Mouse (Mus musculus) MEL (cell line): ENCODE data around the gene Alox5ap. TPM values are rescaled to one million over a fixed set of nuclear protein-coding genes. Genes with fewer than 3 reads are reported as not detected.

ENCODE experiments used
- DNase-seq: peaks from one replicate; pipeline ENCODE4 v3.0.0; 2011; ENCODE audit warnings: low read depth, low spot score
- H3K27ac ChIP-seq: 2 replicates; pipeline ENCODE4 v1.5.1; 2012; ENCODE audit warnings: low read depth, mild to moderate bottlenecking, control low read depth, low read length, moderate library complexity; ENCODE audit not compliant: control insufficient read depth
- H3K27me3 ChIP-seq, 2 experiments: fragments of 150-350 bp in 1 of 2; sonication (generic) in 1 of 2; 2 replicates each; pipeline ENCODE4 v1.6.1; 2012; ENCODE audit warnings: low read length in 2 of 2, mild to moderate bottlenecking in 2 of 2, improper control_type of control experiment in 1 of 2, moderate library complexity in 1 of 2; ENCODE audit not compliant: insufficient read depth in 2 of 2, control insufficient read depth in 1 of 2
- H3K36me3 ChIP-seq, 2 experiments: 2 replicates each; pipeline ENCODE4 v1.6.1; 2012 to 2014; ENCODE audit warnings: low read length in 2 of 2, improper control_type of control experiment in 1 of 2, inconsistent platforms in 1 of 2, mild to moderate bottlenecking in 1 of 2; ENCODE audit not compliant: insufficient read depth in 2 of 2, control insufficient read depth in 1 of 2
- H3K4me1 ChIP-seq, 2 experiments: fragments of 150-350 bp in 1 of 2; sonication (generic) in 1 of 2; 2 replicates each; pipeline ENCODE4 v1.6.1; 2012; ENCODE audit warnings: low read length in 2 of 2, improper control_type of control experiment in 1 of 2, mild to moderate bottlenecking in 1 of 2; ENCODE audit not compliant: insufficient read depth in 2 of 2, control insufficient read depth in 1 of 2
- H3K4me3 ChIP-seq, 2 experiments: fragments of 150-350 bp in 1 of 2; sonication (generic) in 1 of 2; 2 replicates each; pipeline ENCODE4 v1.5.1; 2012; ENCODE audit warnings: low read depth in 2 of 2, low read length in 2 of 2, mild to moderate bottlenecking in 2 of 2, moderate library complexity in 2 of 2, control low read depth in 1 of 2, improper control_type of control experiment in 1 of 2; ENCODE audit not compliant: control insufficient read depth in 1 of 2, insufficient read depth in 1 of 2
- H3K79me2 ChIP-seq: 2 replicates; pipeline ENCODE4 v1.6.1; 2012; ENCODE audit warnings: mild to moderate bottlenecking, low read length, moderate library complexity; ENCODE audit not compliant: control insufficient read depth, poor library complexity, insufficient read depth
- H3K9ac ChIP-seq: 2 replicates; pipeline ENCODE4 v1.6.1; 2012; ENCODE audit warnings: low read depth, mild to moderate bottlenecking, control low read depth, low read length, moderate library complexity; ENCODE audit not compliant: control insufficient read depth, poor library complexity, severe bottlenecking
- H3K9me3 ChIP-seq: fragments of 150-350 bp; sonication (generic); replicated peaks from 2 replicates; pipeline ENCODE4 v1.6.1; 2012; ENCODE audit warnings: mild to moderate bottlenecking, low read length, improper control_type of control experiment, moderate library complexity; ENCODE audit not compliant: insufficient read depth
- BHLHE40 ChIP-seq: IDR thresholded peaks from 2 replicates; pipeline ENCODE4 v1.6.1; 2012; ENCODE audit warnings: low read depth, mild to moderate bottlenecking, inconsistent platforms, low read length, improper control_type of control experiment, borderline replicate concordance
- EP300 ChIP-seq, 2 experiments: IDR thresholded peaks; 2 replicates each; pipeline ENCODE4 v1.6.1; 2011; ENCODE audit warnings: improper control_type of control experiment in 2 of 2, low read length in 2 of 2, low read depth in 1 of 2, mild to moderate bottlenecking in 1 of 2
- KAT2A ChIP-seq: conservative IDR thresholded peaks from 2 replicates; pipeline ENCODE4 v1.6.1; 2012; ENCODE audit warnings: low read depth, low read length, improper control_type of control experiment, inconsistent platforms
- MAX ChIP-seq: IDR thresholded peaks from 2 replicates; pipeline ENCODE4 v1.6.1; 2011; ENCODE audit warnings: low read length, improper control_type of control experiment
- MAZ ChIP-seq: IDR thresholded peaks from 2 replicates; pipeline ENCODE4 v1.6.1; 2012; ENCODE audit warnings: low read depth, mild to moderate bottlenecking, inconsistent platforms, low read length, improper control_type of control experiment
- POLR2A ChIP-seq, 2 experiments: IDR thresholded peaks; 2 replicates each; pipeline ENCODE4 v1.6.1; 2011 to 2012; ENCODE audit warnings: low read length in 2 of 2, mild to moderate bottlenecking in 2 of 2, control low read depth in 1 of 2, improper control_type of control experiment in 1 of 2, low read depth in 1 of 2, moderate library complexity in 1 of 2; ENCODE audit not compliant: control insufficient read depth in 1 of 2, insufficient read depth in 1 of 2, poor library complexity in 1 of 2
- POLR2AphosphoS5 ChIP-seq: IDR thresholded peaks from 2 replicates; pipeline ENCODE4 v1.6.1; 2012; ENCODE audit warnings: low read depth, borderline replicate concordance, mild to moderate bottlenecking, inconsistent platforms, low read length, moderate library complexity, mixed read lengths
- RCOR1 ChIP-seq: IDR thresholded peaks from 2 replicates; pipeline ENCODE4 v1.6.1; 2012; ENCODE audit warnings: low read depth, mild to moderate bottlenecking, inconsistent platforms, low read length, improper control_type of control experiment
- SIN3A ChIP-seq: IDR thresholded peaks from 2 replicates; pipeline ENCODE4 v1.6.1; 2012; ENCODE audit warnings: low read length, improper control_type of control experiment, inconsistent platforms
- TBP ChIP-seq: IDR thresholded peaks from 2 replicates; pipeline ENCODE4 v1.8.0; 2011; ENCODE audit warnings: low read depth, low read length, improper control_type of control experiment
- UBTF ChIP-seq: IDR thresholded peaks from 2 replicates; pipeline ENCODE4 v1.6.1; 2012; ENCODE audit warnings: low read depth, mild to moderate bottlenecking, inconsistent platforms, low read length, improper control_type of control experiment, moderate library complexity, borderline replicate concordance; ENCODE audit not compliant: insufficient read depth
- USF1 ChIP-seq: IDR thresholded peaks from 2 replicates; pipeline ENCODE4 v1.6.1; 2014; ENCODE audit warnings: low read depth, mild to moderate bottlenecking, inconsistent platforms, low read length, improper control_type of control experiment, moderate library complexity
- ZC3H11A ChIP-seq: IDR thresholded peaks from 2 replicates; pipeline ENCODE4 v1.6.1; 2012; ENCODE audit warnings: low read depth, mild to moderate bottlenecking, inconsistent platforms, low read length, improper control_type of control experiment
- ZMIZ1 ChIP-seq: IDR thresholded peaks from 2 replicates; pipeline ENCODE4 v1.6.1; 2012; ENCODE audit warnings: low read depth, mild to moderate bottlenecking, inconsistent platforms, low read length, improper control_type of control experiment, moderate library complexity
- polyA plus RNA-seq, 2 experiments: library from polyadenylated mRNA; stranded (reverse) in 1 of 2; unstranded in 1 of 2; fragments of >175 nt in 1 of 2; fragments of >200 nt in 1 of 2; gene quantifications; 2 replicates each; pipeline versions ENCODE4 v1.2.1 to v1.2.4; 2012; ENCODE audit warnings: low replicate concordance in 2 of 2, low read depth in 1 of 2; ENCODE audit not compliant: insufficient read length in 2 of 2, insufficient read depth in 1 of 2, missing spikeins in 1 of 2
- total RNA-seq: library from RNA; depleted of rRNA; stranded (reverse); fragments of 300-350 nt; gene quantifications from 2 replicates; pipeline ENCODE4 v1.2.3, GENCODE M21; 2012; rRNA removed

The Alox5ap gene
- total RNA-seq: 47.5 and 56.4 TPM in 2 replicates
- 100 to 1,000 TPM in 1 of 2 experiments, not detected in 1; 157 TPM for polyA plus RNA-seq

GRCm38 (mm10) chr5:149264405-149264804 is at the start of gene Alox5ap:
Gene Alox5ap, plus strand, starts transcription at chr5:149264767.
- TF ChIP-seq ZMIZ1 (0 out of 2 replicates have a peak, but pooled peaks have one; percentile 29), RCOR1 (0 out of 2 replicates have a peak, but pooled peaks have one; percentile 6), POLR2AphosphoS5 (no peak), UBTF (no peak), EP300 (IDR thresholded peaks at IDR 0.05; ENCODE audit: low read depth in 1 of 2, low read length in 2 of 2) (0 out of 4 replicates have a peak, but pooled peaks of 1 of the 2 experiments have one; percentile 17), ZC3H11A (no peak), POLR2A (IDR thresholded peaks at IDR 0.05; ENCODE audit: control insufficient read depth in 1 of 2, insufficient read depth in 1 of 2, low read depth in 1 of 2, low read length in 2 of 2, poor library complexity in 1 of 2) (no peak), BHLHE40 (no peak), MAX (no peak), TBP (no peak), MAZ (no peak)
- no peaks in the 10 kb centered on the region for H3K79me2 ChIP-seq
- no peaks in the 10 kb centered on the region for H3K27me3 ChIP-seq
- peaks cover 0 to 16% of the 10 kb centered on the region in 2 experiments; a peak in 2 of 4 replicates for H3K36me3 ChIP-seq
- peak within 1 kb of the TSS; percentile 44 to 68 for H3K4me3 ChIP-seq
- no peaks in the 10 kb centered on the region for H3K9me3 ChIP-seq
- H3K4me1 ChIP-seq: peaks cover 9 to 31% of the 10 kb centered on the region in 2 experiments
- DNase-seq: peak; percentile 82
- H3K27ac ChIP-seq: peak within 1 kb of the TSS; percentile 43
- peak within 1 kb of the TSS; percentile 50 for H3K9ac ChIP-seq

- H3K36me3 ChIP-seq: peaks cover 26 to 28% of the 10 kb centered on the region in 2 experiments
- no peak for TF ChIP-seq KAT2A
- no peak for TF ChIP-seq USF1
- no peak for TF ChIP-seq SIN3A
- TF ChIP-seq POLR2AphosphoS5: peak; percentile 21; the same call in 1 of the 2 replicates
- H3K9me3 ChIP-seq: no peaks in the 10 kb centered on the region
- peaks cover 13 to 26% of the 10 kb centered on the region in 2 experiments for H3K4me1 ChIP-seq
- no peak overlapping the region for H3K9ac ChIP-seq
- no peak overlapping the region for H3K27ac ChIP-seq
- no peak for DNase-seq
- no peaks in the 10 kb centered on the region for H3K27me3 ChIP-seq
- no peak overlapping the region for H3K4me3 ChIP-seq
- H3K79me2 ChIP-seq: no peaks in the 10 kb centered on the region
These were observed 49.0 kb upstream of the Alox5ap start for GRCm38 (mm10) chr5:149215540-149215939.
